Mouse (Mus musculus): ENCODE results near the gene Fam19a4. TPM values are rescaled to one million over a fixed set of nuclear protein-coding genes. Genes with fewer than 3 reads are reported as not detected.

Fam19a4 gene
- 0.04 TPM in 1 of 2 replicates, not detected in the other for polyA plus RNA-seq (2012; rRNA removed; ENCODE audit: low replicate concordance)

DNA sequence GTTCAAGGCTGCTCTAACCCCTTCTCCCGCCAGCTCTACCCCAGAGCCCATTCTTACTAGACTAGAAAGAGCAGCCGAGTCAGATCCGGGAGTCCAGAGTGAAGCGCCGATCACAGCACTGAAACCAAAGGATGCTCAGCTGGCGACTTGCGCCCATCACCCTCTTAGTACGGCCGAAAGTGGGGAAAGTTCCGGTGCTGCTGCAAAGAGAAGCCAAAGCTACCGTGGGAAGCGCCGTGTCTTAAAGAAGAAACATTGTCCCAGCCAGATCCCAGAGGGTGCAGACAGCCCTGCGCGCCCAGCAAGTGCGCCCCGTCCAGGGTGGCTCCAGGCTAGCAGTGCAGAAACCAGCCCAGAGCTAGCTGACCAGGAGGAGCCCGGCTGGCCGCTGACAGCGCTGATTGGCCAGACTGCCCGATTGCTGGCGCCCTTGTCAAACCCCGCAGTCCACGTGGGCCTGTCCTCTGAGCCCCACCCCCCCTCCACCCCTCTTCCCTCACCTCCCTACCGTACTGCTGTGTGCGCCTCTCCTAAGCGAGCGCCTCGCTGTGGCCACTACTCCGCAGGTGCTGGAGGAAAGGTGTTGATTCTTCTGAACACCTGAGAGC lies at the start of gene Fam19a4:
Fam19a4 (minus strand) TSS at position 340 of the 608 bp plus-strand sequence.

Other genes starting within 250 kb of the Fam19a4 start
- 6.1 and 10.6 TPM in 2 replicates for gene Eogt, start 88.8 kb upstream of the Fam19a4 start, polyA plus RNA-seq (2012; rRNA removed; ENCODE audit: low replicate concordance)
- gene Tmf1, start 118.7 kb upstream of the Fam19a4 start, polyA plus RNA-seq (2012; rRNA removed; ENCODE audit: low replicate concordance), result 2.1 and 3.5 TPM in 2 replicates
- gene Uba3, start 145.2 kb upstream of the Fam19a4 start, polyA plus RNA-seq (2012; rRNA removed; ENCODE audit: low replicate concordance), result 6.9 and 19.7 TPM in 2 replicates
- 65.7 and 108 TPM in 2 replicates for gene Arl6ip5, start 150.3 kb upstream of the Fam19a4 start, polyA plus RNA-seq (2012; rRNA removed; ENCODE audit: low replicate concordance)
- gene Lmod3, start 192.3 kb upstream of the Fam19a4 start, polyA plus RNA-seq (2012; rRNA removed; ENCODE audit: low replicate concordance), result 0.05 and 8.2 TPM in 2 replicates

Data from mammary gland, adult 2 months (tissue).